Mouse (Mus musculus): ENCODE data around the gene Chrnb2.

Gene Chrnb2

GRCm38 (mm10) chr3:89704064-89704463, 60.4 kb downstream of the Chrnb2 start:
- no peak for DNase-seq

GRCm38 (mm10) chr3:89703596-89703995, 60.8 kb downstream of the Chrnb2 start:
- DNase-seq = no peak

- DNase-seq = no peak
Measured at GRCm38 (mm10) chr3:89700461-89700860, 64.0 kb downstream of the Chrnb2 start.

- no peak for DNase-seq
Measured at GRCm38 (mm10) chr3:89698958-89699357, 65.5 kb downstream of the Chrnb2 start.
